Mouse (Mus musculus) E14TG2a.4 (cell line): ENCODE data around the gene Stard5.

ENCODE experiments used
- CTCF ChIP-seq: conservative IDR thresholded peaks from 2 replicates; pipeline ENCODE4 v1.5.1; 2014; ENCODE audit warnings: low read length
- NANOG ChIP-seq: IDR thresholded peaks from 2 replicates; pipeline ENCODE4 v1.6.1; 2014; ENCODE audit warnings: borderline replicate concordance, low read length, mixed read lengths
- POU5F1 ChIP-seq: IDR thresholded peaks from 2 replicates; pipeline ENCODE4 v1.6.1; 2014; ENCODE audit warnings: low read length, borderline replicate concordance

GRCm38 (mm10) chr7:83626557-83627257, 5.1 kb upstream of the Stard5 start:
- no peak for TF ChIP-seq CTCF
- TF ChIP-seq POU5F1, result no peak
- TF ChIP-seq NANOG, result no peak
